Mouse (Mus musculus): Measurements from ENCODE around the gene Scaf11.
"Not testable (repeated sequence)": the region's sequence is repeated elsewhere in the genome, so short reads cannot be mapped to it uniquely, and the experiment has no call there.

Scaf11 gene

DNA sequence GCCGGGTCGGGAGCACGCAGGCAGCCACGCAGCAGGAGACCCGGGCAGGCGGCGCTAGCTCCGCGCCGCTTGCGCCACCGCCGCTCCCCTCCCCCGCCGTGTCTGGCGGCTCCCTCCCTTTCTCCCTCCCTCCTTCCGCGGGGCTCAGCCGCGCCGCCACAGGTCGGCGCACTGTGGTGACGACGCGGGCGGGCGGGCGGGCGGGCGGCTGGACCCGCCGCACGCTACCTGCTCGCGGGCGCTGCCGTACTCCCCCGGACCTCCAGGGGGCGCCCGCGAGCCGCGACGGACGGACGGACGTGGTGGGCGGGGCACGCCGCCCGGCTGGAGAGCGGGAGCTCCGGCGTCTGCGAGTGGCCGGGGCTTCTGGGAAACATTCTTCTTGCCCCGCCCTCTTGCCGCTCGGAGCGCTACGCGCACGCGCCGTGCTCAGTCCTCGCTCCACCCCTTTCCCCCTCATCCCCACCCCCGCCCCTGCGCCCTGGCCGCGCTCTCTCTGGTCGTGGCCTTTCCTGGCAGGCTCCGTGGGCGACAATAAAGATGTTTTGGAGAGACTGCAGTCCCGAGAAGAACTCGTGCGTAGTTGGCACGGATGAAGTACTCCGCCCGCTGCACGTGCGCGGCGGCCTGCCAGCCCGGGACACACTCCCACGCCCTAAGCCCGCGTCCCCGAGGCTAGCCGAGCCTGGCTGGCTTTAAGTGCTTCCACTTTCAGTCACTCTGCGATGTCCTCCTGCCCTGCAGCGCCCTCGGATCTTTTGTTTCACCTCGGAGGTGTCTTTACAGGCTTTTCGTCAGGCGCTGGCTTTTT lies at the start of gene Scaf11:
Gene Scaf11, minus strand, starts transcription at position 114 of the 811 bp plus-strand sequence.
- DNase-seq: peak; percentile 87 to 90

- peak; percentile 18 to 24 for DNase-seq
These were observed 46.6 kb upstream of the Scaf11 start for GRCm38 (mm10) chr15:96507097-96507840.

DNA sequence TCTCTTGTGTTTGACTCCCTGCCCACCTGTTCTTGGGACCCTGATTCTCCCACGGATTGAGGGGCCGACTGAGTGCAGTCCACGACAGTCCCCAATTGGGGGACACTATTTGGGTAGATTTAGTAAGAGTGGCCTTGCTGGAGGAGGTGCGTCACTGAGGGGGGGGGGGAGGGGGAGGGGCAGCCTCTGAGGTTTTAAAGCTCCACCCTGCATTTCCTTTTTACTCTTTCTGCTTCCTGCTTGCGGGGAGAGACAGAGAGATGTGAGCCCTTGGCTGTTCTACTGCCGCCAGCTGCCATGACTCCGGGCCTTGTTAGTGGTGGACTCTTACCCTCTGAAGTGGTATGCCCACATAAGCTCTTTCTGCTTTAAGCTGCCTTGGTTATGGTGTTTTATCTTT lies 37.0 kb upstream of the Scaf11 start:
- peak; percentile 38 to 57 for DNase-seq

GRCm38 (mm10) chr15:96494279-96494678 lies 33.6 kb upstream of the Scaf11 start:
- no peak for DNase-seq

GRCm38 (mm10) chr15:96493573-96493972 lies 32.9 kb upstream of the Scaf11 start:
- DNase-seq: no peak

GRCm38 (mm10) chr15:96492919-96493318 lies 32.3 kb upstream of the Scaf11 start:
- DNase-seq: not testable (repeated sequence)

GRCm38 (mm10) chr15:96491861-96492641 lies 31.4 kb upstream of the Scaf11 start:
- no peak for DNase-seq

DNA sequence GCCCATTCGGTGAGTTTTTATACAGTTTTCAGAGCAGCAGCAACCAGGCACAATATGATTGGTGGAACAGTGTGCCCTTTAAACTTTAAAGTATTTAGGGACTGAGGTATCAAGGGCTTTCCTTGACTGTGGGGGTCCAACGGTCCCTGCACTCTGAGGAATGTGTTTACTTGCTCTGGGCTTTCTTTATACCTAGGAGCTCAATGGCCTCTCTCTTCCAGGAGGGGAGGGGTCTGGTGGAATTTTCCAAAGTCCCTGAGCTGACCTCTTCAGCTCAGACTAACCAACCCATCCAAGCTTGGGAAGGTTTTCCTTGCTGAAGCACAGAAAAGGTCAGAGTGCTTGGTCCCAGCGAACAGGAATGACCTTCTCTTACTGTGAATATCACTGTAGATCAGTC lies 30.8 kb upstream of the Scaf11 start:
- no peak for DNase-seq

DNA sequence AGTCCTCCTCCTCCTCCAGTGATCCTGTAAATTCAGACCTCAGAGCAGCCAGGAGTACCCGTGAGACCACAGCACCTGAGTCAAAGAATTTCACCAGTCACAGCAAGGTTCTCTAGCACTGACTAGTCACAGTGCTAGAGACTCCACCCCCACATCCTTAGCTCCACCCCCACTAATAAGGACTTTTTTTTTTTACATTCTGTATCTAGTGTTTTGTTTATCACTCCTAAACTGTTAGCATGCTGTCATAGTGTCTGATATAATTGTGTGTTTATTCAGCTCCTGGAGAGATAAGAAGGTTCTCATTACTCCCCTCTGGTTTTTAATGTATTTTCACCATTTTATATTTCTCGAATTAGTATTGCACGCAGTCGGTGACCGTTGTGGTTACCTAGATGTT lies 29.5 kb upstream of the Scaf11 start:
- no peak for DNase-seq

DNA sequence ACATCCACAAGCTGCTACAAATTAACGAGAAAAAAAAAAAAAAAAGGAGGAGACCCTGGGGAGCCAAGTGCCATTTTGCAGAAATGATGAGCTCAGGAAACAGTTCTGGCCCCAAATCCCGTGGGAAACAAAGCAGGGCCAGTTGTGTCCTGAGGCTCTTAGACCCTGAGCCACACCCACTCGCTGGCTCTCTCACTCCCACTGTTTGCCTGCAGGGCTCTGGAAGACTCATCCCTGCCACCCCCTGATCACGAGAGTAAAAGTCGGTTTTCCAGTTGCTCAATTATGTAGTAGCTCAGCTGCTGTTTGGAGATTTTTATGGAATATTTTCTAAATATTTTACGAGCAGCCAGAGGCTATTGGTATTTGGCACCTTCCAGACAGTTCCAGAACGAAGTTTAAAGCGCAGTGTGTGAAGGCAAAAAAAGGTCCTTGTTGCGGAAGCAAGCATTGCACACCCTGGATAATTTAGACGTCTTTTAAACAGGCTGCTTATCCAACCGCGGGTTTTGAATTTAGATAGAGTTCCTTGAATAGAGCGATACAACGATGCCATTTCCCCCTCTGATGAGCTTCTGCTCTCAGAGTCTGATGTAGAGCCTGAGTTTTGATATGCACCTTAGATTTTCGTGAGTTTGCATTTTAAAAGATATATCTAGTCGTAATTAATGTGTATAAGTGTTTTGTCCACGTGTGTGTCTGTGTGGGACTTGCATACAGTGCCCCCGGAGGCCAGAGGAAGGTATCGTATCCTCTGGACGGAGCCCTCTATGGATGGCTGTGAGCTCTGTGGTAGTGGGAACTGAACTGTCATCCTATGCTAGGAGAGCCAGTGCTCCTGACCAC lies 28.5 kb upstream of the Scaf11 start:
- no peak for DNase-seq

GRCm38 (mm10) chr15:96487066-96487698 lies 26.5 kb upstream of the Scaf11 start:
- no peak for DNase-seq

DNA sequence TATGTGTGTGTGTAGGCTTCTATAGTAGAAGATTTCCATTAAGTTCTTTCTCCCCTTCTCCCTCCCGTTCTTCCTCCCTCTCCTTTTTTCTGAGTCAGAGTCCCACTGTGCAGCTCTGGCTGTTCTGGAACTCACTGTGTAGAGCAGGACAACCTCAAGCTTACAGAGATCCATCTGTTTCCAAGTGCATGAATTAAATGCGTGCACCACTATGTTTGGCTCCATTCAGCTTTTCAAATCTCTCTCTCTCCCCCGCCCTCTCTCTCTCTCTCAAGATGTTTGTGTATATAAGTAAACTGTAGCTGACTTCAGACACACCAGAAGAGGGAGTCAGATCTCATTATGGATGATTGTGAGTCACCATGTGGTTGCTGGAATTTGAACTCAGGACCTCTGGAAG lies 20.2 kb upstream of the Scaf11 start:
- DNase-seq: no peak

GRCm38 (mm10) chr15:96478006-96478405 lies 17.4 kb upstream of the Scaf11 start:
- DNase-seq: no peak

- peak; percentile 57 to 60 for DNase-seq
These were observed 15.7 kb upstream of the Scaf11 start for GRCm38 (mm10) chr15:96476359-96476758.

DNA sequence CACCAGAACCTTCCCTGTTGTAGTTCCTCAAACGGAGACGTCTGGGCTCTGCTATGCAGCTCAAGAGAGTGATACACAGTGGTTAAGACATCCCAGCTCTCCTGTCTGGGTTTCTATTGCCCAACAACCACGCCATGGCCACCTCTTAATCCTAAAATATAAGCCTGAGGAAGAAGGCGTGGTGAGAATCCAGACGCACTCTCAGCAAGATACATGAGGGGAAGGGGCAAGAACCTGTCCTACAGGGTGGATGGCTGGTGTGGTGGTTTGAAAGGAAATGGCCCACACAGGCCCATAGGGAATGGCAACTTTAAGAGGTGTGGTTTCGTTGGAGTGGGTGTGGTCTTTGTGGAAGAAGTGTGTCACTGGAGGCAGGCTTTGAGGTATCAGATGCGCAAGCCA lies 14.9 kb upstream of the Scaf11 start:
- DNase-seq: no peak

DNA sequence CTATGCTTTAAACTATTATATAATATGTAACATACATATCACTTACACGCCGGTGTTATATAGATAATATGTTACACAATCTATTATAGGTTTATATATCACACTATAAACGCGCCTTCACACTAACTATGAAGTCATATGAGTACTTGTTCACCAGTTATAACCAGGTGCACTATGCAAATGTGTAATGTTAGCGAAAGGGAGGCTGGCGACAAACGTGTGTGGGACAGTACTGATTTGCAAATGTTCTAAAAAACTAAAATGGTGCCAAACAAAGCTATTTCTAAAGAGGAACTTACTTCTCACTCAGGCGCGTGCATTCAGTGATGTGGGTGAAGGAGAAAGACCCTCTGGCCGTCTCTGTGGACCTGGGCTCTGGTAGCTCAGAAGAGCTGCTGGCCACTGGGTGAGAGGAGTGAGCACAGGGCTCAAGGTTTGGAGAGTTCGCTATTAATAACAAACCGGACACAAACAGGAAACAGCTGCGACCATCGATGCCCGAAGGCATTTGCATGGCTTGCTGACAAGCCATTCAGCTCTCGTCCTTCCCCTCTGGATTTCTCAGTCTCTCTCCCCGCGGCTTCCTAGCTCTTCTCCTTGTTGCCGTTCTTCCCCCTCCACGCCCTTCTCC lies 13.8 kb upstream of the Scaf11 start:
- no peak for DNase-seq

GRCm38 (mm10) chr15:96473920-96474319 lies 13.3 kb upstream of the Scaf11 start:
- no peak for DNase-seq

DNA sequence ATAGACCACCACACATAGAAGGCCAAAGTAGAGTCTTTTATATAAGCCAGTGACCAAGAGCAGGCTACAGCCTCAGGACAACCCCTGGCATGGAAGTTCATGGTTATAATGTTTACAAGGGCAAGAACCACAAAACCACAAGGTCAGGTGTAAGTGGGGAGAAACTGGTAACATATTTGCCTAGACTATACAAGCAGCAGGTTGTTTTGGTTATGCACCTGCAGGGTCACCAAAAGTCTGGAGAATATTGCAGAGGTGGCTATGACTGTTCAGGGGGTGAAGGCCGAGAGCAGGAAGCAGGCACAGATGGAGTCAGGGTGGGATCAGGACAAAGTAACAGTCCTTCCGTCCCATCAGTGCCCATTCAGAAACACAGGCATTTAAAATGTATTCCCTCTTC lies 7.7 kb upstream of the Scaf11 start:
- no peak for DNase-seq

DNA sequence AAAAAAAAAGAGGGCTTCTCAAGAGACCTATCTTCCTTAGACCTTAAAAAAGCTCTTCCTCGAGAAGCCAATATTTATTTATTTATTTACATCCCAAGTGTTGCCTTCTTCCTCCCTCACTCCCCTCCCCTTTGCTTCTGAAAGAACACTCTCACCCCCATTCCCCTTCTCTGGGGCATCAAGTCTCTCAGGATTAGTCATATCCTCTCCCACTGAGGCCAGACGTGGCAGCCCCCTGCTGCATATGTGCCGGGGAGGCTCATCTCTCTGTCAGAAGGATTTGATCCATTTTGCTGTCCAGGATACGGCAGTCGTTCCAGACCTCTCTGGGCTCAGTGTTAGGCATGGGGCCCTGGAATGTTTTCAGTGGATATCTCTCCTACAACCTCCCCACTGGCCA lies 7.2 kb upstream of the Scaf11 start:
- no peak for DNase-seq

GRCm38 (mm10) chr15:96466362-96466903 lies 5.8 kb upstream of the Scaf11 start:
- DNase-seq: no peak

GRCm38 (mm10) chr15:96465076-96465475 lies 4.4 kb upstream of the Scaf11 start:
- no peak for DNase-seq

Data from thymus, adult 18-20 months (tissue).